Mouse (Mus musculus): ENCODE results near the gene Plaur.
A peak's percentile ranks its signal among the peaks of the same experiment; 100 is the strongest.
"Not testable (repeated sequence)": the region's sequence is repeated elsewhere in the genome, so short reads cannot be mapped to it uniquely, and the experiment has no call there.

Plaur gene

DNA sequence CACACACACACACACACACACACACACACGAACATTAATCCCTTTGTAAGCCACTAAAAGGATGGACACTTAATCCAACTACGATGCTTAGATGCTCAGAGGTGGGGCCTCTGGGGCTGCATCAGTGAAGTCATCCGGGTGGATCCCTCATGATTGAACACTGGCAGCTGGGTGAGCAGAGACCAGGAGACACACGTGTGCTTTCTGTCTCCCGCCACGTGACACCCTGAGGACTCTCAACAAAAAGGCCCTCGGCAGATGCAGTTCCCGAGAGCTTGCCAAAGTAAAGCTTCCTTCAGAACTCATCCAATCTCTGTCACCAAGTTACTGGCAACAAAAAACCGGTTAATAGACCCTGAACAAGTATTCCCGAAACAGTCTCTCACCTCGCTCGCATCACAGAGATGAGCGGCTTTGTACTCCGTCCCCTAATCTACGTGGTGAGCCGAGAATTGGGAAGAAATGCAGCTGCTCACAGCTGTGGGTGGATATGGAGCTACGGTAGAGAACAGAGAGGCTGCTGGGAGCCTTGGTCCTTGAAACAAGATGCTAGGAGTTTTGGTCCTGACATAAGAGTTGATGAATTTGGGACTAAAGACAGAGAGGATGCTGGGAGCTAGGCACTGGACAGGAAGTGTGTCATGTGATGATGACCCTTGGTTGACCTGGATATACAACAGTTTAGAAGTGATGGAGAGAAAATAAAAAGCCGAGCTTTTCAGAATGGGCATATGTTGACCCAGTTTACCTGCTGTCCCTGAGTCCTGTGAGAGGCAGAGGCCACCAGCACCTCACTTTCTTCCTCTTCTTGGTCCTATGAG is 18.0 kb downstream of the Plaur start:
- no peak for DNase-seq

DNA sequence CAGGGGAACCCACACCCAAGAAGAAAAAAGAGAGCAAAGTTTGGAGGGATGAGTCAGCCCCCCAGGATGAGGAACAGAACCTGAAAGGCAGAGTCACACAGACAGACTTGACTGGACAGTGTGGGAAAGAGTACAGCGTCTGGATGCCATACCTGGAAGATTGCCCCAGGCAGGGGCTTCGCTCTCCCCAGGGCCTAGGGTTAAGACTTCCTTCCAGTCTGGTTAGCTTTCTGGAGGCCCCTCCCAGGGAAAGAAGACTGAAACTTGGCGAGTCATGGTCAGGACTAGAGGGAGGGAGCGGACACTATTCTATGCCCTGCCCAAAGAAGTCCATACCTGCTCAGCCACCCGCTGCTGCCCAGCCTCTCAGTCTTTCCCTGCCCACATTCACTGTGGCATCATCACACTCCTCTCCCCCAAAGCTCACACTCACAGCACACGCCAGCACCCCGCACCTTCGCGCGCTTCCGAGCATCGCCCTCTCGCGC is 18.7 kb downstream of the Plaur start:
- DNase-seq, result no peak

GRCm38 (mm10) chr7:24481474-24482207 is 19.4 kb downstream of the Plaur start, which contains the start of gene Cadm4:
Gene Cadm4, plus strand, starts transcription at chr7:24482023.
- DNase-seq, result peak; percentile 78 to 90

DNA sequence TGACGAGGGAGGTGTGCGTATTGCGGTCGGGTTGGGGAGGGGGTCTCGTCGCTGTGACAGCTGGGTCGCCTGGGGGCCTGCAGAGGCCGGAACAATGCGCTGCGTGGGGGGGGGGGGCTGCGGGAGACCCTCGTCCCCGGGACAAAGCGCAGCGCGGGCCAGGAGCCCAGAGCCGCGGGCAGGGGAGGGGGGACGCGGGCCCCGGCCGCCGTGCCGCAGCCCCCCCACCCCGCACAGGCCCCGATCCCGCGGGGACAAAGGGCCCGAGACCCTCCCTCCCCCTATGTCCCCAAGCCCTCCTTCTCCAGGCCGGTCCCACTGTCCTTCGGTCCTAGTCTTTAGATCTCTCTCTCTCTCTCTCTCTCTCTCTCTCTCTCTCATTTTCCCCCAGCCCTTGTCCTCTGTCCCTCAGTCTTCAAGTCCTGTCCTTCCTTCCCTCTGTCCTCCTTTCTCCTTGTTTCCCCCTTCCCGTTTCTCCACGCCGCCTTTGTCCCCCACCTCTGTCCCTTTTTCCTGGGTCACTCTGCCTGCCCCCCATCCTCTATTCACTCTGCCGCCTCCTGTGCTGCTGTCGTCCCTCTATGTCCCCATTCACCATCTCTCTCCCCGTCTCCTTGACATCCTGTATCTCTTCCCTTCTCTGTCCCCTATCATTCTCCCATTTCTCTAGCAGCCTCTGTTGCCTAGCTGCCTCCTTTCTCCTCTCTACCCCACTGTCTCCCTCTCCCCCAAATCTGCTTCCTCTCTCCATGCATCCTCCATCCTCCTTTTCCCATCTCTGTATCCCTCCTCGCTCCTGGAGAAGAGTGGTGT is 20.1 kb downstream of the Plaur start:
- DNase-seq, result no peak

GRCm38 (mm10) chr7:24483291-24483690 is 21.0 kb downstream of the Plaur start:
- DNase-seq, result not testable (repeated sequence)

DNA sequence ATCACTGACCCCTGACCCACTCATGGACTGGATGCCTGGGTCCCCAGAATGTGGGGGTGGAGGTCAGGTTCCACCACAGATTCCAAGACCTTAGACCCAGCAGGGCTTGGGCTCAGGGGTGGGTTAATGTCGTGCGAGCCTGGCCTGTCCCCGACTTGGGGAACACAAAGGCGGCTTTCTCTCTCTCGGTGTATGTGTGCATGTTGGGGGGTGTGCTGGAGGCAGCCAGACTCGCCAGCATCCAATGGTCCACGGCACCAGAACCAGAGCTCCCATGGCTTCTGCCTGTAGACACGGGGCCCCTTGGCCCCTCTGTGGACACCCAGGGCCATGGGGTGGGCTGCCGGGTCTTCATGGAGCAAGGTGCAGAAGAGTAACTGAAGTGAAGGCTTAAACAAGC is 23.2 kb downstream of the Plaur start:
- DNase-seq, result no peak

- DNase-seq, result no peak
These were observed 24.4 kb downstream of the Plaur start for GRCm38 (mm10) chr7:24486654-24487130.

- no peak for DNase-seq
These were observed 25.1 kb downstream of the Plaur start for GRCm38 (mm10) chr7:24487403-24487802.

- DNase-seq, result no peak
These were observed 26.0 kb downstream of the Plaur start for GRCm38 (mm10) chr7:24488303-24488702.

GRCm38 (mm10) chr7:24499856-24500577 is 37.7 kb downstream of the Plaur start:
- DNase-seq, result peak in 1 of 2 experiments; percentile 18

DNA sequence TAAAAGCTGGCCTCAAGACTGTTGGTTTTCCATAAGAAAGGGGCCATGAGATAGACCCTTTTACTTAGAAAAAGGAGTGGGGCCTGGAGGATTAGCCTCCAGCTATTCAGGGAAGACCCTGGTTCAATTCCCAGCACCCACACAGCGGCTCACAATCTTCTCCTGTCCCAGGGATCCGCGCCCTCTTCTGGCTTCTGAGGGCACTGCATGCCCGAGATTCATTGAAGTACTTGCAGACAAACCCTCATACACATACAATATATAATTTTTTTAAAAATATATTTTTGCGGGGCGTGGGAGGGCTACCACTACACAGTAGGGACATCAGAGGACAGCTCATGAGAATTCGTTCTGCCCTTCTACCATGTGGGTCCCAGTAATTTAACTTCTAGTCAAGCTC is 38.6 kb downstream of the Plaur start:
- peak in 1 of 2 experiments; percentile 42 for DNase-seq

DNA sequence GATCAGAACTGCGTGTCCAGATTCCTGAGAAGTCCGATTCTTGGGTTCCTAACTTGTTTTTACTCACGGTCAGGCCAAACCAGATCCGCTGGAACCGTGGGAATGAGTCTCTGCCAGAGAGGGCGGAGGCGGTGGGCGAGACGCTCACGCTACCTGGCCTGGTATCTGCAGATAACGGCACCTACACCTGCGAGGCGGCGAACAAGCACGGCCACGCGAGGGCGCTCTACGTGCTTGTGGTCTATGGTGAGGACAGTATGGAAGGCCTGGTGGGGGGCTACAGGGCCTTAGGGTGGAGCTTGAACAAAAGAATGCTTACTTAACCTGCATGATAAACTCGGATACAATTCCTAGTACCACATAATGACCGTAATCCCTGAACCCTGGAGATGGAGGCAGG is 39.2 kb downstream of the Plaur start:
- peak in 1 of 2 experiments; percentile 21 for DNase-seq

DNA sequence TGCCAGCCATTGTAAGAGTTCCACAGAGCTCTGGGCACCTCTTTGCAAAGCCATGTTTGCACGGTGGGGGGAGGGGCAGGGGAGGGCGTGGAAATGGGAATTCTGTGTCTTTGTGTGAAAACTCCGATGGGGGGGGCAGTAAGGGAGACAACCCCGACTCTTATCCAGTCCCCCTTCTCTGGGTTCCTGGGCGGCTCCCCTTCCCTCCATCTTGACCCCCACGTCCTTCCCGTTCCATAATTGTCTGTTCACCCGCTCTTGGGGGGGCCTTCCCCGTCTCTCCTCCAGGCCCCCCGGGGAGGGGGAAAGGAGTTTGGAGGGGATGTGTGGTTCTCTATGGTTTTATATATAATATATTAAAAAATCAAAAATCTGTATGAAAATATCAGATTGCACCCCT is 41.7 kb downstream of the Plaur start:
- DNase-seq, result no peak

DNA sequence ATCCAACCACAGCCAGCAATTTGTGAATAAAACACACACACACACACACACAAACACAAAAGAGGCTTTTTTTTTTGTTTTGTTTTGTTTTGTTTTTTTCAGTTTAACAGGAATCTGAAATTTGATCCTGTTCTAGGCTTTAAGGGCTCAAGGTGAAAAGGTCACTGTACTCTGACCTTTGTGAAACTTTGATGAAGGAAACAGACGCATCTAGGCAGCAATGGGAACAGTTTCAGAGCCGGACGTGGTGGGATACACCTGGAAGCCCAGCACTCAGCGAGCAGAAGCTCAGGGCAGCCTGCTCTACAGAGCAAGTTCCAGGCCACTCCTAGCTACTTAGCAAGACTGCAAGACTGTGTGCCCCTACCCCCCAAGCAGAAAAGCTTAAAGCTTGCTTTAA is 42.6 kb downstream of the Plaur start:
- no peak for DNase-seq

DNA sequence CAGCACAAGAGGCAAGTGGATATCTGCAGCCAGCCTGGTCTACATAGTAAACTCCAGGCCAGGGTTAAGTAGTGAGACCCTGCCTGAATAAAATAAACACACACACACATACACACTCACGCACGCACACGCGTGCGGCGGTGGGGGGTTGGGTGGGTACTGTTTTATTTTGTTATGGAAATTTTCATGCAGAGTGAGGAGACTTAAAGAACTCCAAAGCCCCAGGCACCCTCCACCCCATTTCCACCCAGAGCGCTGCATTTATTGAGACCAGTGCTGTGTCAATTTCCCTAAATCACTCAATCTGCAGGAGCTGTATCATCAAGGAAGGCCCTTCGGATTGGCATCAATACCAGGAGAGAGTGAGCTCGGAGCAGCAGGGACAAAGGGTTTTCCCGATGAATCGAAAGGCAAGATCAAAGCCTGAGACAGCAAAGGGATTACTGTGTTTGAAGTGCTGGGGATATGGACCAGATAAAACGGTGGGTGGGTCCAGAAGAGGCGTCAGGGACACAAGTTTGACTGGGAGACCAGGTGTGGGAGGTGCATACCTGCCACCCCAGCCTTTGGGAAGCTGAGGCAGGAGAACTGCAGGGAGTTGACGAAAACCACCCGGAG is 43.3 kb downstream of the Plaur start:
- DNase-seq, result no peak

- no peak for DNase-seq
These were observed 43.8 kb downstream of the Plaur start for GRCm38 (mm10) chr7:24506065-24506459.

DNA sequence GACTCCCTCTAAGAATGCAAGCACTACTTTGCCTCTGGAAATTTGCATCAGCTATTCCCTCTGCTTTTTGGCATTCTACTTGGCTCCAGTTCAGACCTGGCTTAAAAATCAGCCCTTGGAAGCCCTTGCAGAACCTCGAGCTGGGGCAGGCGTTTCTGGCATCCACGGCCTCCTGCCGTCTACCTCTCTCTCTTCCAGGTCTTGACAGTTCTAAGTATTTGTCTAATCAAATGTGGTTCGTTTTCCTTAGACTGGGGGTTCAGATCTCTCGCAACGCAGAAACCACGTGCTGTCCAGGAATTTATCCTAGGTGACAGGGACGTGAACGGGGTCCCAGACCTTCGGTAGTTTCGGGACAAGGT is 44.2 kb downstream of the Plaur start:
- DNase-seq, result no peak

GRCm38 (mm10) chr7:24506838-24507725 is 44.8 kb downstream of the Plaur start, which contains the start of gene Zfp428:
Gene Zfp428, plus strand, starts transcription at chr7:24507006.
- DNase-seq, result peak; percentile 66 to 79

GRCm38 (mm10) chr7:24507726-24508114 is 45.4 kb downstream of the Plaur start:
- DNase-seq, result no peak

- no peak for DNase-seq
These were observed 50.1 kb downstream of the Plaur start, which contains the start of gene AC161166.1 for GRCm38 (mm10) chr7:24512355-24512754. Gene AC161166.1, minus strand, starts transcription at chr7:24512455.
